Mouse (Mus musculus): ENCODE data around the gene F11. TPM values are rescaled to one million over a fixed set of nuclear protein-coding genes. Genes with fewer than 3 reads are reported as not detected.

F11 gene
- polyA plus RNA-seq, 1 experiment, result 0.02 TPM

DNA sequence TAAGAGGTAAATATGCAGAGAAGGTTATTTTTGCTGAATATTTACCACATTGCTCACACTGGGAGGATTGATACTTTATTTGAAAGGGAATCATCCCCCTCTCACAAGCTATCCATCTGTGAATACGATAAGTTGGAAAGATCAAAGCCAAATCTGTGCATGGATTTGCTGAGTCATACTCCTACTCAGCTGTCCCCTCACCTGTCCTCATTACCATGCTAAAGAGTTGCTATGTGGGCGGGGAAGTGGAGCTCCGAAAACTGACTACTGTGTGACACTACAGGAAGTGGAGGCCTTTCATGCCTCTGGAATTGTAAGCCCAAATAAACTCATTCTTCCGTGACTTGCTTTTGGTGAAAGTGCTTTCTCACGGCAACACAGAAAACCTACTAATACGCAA, 26.6 kb downstream of the F11 start:
- Histone ChIP-seq H3K4me1 (ENCODE audit: control insufficient read depth) (no peaks in the 10 kb centered on the region), H3K27me3 (ENCODE audit: control insufficient read depth) (no peaks in the 10 kb centered on the region), H3K36me3 (ENCODE audit: control insufficient read depth) (no peaks in the 10 kb centered on the region), H3K4me3 (replicated peaks) (no peak overlapping the region), H3K9me3 (ENCODE audit: control insufficient read depth, low read length) (no peaks in the 10 kb centered on the region)
- TF ChIP-seq TAL1 (IDR thresholded peaks at IDR 0.05; ENCODE audit: low read length) (no peak), GATA1 (IDR thresholded peaks at IDR 0.05; ENCODE audit: low read length) (no peak)

DNA sequence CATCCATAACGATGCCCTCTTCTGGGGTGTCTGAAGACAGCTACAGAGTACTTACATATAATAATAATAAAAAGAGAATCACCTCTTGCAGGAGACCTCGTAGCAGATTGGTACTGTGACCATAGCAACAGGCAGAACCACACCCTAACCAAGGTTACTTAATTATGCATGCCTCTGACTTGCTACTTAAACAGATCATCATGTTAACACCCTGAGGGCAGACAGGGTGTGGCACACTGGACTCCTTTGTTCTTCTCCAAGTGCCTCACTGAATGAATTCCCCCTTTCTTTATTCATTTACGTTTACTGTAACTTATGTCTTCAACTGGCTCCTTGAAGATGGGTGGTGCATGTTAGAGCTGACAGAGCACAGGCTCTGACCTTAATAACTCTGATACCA, 28.6 kb downstream of the F11 start:
- H3K9me3 ChIP-seq (ENCODE audit: control insufficient read depth, low read length), result no peaks in the 10 kb centered on the region
- no peak overlapping the region for H3K4me3 ChIP-seq (replicated peaks)
- TF ChIP-seq GATA1 (IDR thresholded peaks at IDR 0.05; ENCODE audit: low read length) (no peak), TAL1 (IDR thresholded peaks at IDR 0.05; ENCODE audit: low read length) (no peak)
- H3K27me3 ChIP-seq (ENCODE audit: control insufficient read depth), result no peaks in the 10 kb centered on the region
- H3K36me3 ChIP-seq (ENCODE audit: control insufficient read depth), result no peaks in the 10 kb centered on the region
- no peaks in the 10 kb centered on the region for H3K4me1 ChIP-seq (ENCODE audit: control insufficient read depth)

DNA sequence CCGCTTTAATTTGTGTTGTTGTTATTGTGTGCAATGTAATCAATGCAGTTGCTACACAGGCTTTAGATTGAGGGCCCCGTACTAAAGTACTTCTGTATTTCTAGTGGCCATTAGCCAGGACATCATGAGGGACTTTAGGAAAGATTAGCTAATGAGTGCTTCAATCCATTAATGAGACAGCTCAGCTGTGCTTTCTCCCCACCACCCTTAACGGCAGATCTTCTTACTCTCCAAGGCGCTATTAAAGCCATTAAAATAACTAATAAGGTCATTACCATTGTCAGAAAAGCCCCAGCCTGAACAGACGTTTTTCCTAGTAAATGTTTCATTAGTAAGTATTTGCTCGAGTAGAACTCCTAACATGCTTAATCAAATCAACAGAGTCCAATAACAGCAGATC, 59.4 kb downstream of the F11 start:
- H3K27me3 ChIP-seq (ENCODE audit: control insufficient read depth), result no peaks in the 10 kb centered on the region
- TF ChIP-seq GATA1 (IDR thresholded peaks at IDR 0.05; ENCODE audit: low read length) (no peak), TAL1 (IDR thresholded peaks at IDR 0.05; ENCODE audit: low read length) (no peak)
- no peaks in the 10 kb centered on the region for H3K36me3 ChIP-seq (ENCODE audit: control insufficient read depth)
- H3K4me3 ChIP-seq (replicated peaks), result no peak overlapping the region
- H3K9me3 ChIP-seq (ENCODE audit: control insufficient read depth, low read length), result peaks cover under 1% of the 10 kb centered on the region; the same call in 1 of the 2 replicates
- no peaks in the 10 kb centered on the region for H3K4me1 ChIP-seq (ENCODE audit: control insufficient read depth)

- no peak overlapping the region for H3K4me3 ChIP-seq (replicated peaks)
- no peaks in the 10 kb centered on the region; the same call in 1 of the 2 replicates for H3K9me3 ChIP-seq (ENCODE audit: control insufficient read depth, low read length)
- H3K36me3 ChIP-seq (ENCODE audit: control insufficient read depth), result no peaks in the 10 kb centered on the region
- H3K4me1 ChIP-seq (ENCODE audit: control insufficient read depth), result no peaks in the 10 kb centered on the region
- H3K27me3 ChIP-seq (ENCODE audit: control insufficient read depth), result no peaks in the 10 kb centered on the region
- TF ChIP-seq TAL1 (IDR thresholded peaks at IDR 0.05; ENCODE audit: low read length), result no peak
- no peak for TF ChIP-seq GATA1 (IDR thresholded peaks at IDR 0.05; ENCODE audit: low read length)
These were observed 60.2 kb downstream of the F11 start for GRCm38 (mm10) chr8:45201605-45202004.

GRCm38 (mm10) chr8:45197294-45197693, 64.5 kb downstream of the F11 start:
- H3K27me3 ChIP-seq (ENCODE audit: control insufficient read depth), result no peaks in the 10 kb centered on the region
- no peak for TF ChIP-seq TAL1 (IDR thresholded peaks at IDR 0.05; ENCODE audit: low read length)
- no peak for TF ChIP-seq GATA1 (IDR thresholded peaks at IDR 0.05; ENCODE audit: low read length)
- no peaks in the 10 kb centered on the region for H3K36me3 ChIP-seq (ENCODE audit: control insufficient read depth)
- H3K4me3 ChIP-seq (replicated peaks), result no peak overlapping the region
- no peaks in the 10 kb centered on the region for H3K9me3 ChIP-seq (ENCODE audit: control insufficient read depth, low read length)
- H3K4me1 ChIP-seq (ENCODE audit: control insufficient read depth), result no peaks in the 10 kb centered on the region

- Histone ChIP-seq H3K27me3 (ENCODE audit: control insufficient read depth) (no peaks in the 10 kb centered on the region), H3K4me3 (replicated peaks) (no peak overlapping the region), H3K4me1 (ENCODE audit: control insufficient read depth) (no peaks in the 10 kb centered on the region), H3K9me3 (ENCODE audit: control insufficient read depth, low read length) (no peaks in the 10 kb centered on the region; the same call in 1 of the 2 replicates), H3K36me3 (ENCODE audit: control insufficient read depth) (no peaks in the 10 kb centered on the region)
- no peak for TF ChIP-seq GATA1 (IDR thresholded peaks at IDR 0.05; ENCODE audit: low read length)
- no peak for TF ChIP-seq TAL1 (IDR thresholded peaks at IDR 0.05; ENCODE audit: low read length)
These were observed 65.8 kb downstream of the F11 start for GRCm38 (mm10) chr8:45195954-45196526.

Other genes starting within 250 kb of the F11 start
- not detected in 2 replicates for gene Mtnr1a, start 192.9 kb downstream of the F11 start, polyA plus RNA-seq (2012)
- not detected in 2 replicates for gene Klkb1, start 32.8 kb upstream of the F11 start, polyA plus RNA-seq (2012)
- not detected in 2 replicates for gene Gm45753, start 46.4 kb upstream of the F11 start, polyA plus RNA-seq (2012)
- gene Cyp4v3, start 71.2 kb upstream of the F11 start, polyA plus RNA-seq (2012), result not detected in 2 replicates
- gene Fam149a, start 120.3 kb upstream of the F11 start, polyA plus RNA-seq (2012), result 0.03 TPM in 1 of 2 replicates, not detected in the other
- gene Tlr3, start 149.0 kb upstream of the F11 start, polyA plus RNA-seq (2012), result not detected in 2 replicates
- 0.01 and 0.08 TPM in 2 replicates for gene Sorbs2, start 245.8 kb upstream of the F11 start, polyA plus RNA-seq (2012)

Measured in erythroblast, embryonic 14.5 days (primary cell).